Mouse (Mus musculus): ENCODE results near the gene Spg11.

GRCm38 (mm10) chr2:122143111-122143510 lies 24.9 kb upstream of the Spg11 start:
- TF ChIP-seq CTCF (conservative IDR thresholded peaks at IDR 0.05; ENCODE audit: insufficient read depth, insufficient read length, low read depth, low read length) (no peak), POLR2A (IDR thresholded peaks at IDR 0.05; ENCODE audit: low read depth, low read length) (no peak)
